Mouse (Mus musculus) ES-Bruce4 (cell line): ENCODE data around the gene Ran.

Source experiments
- CTCF ChIP-seq: IDR thresholded peaks from one replicate; pipeline ENCODE4 v1.8.1; 2011; ENCODE audit warnings: low read depth, low read length
- EP300 ChIP-seq: IDR thresholded peaks from 2 replicates; pipeline ENCODE4 v1.6.1; 2011; ENCODE audit warnings: low read depth, low read length; ENCODE audit not compliant: insufficient read depth
- POLR2A ChIP-seq: IDR thresholded peaks from one replicate; pipeline ENCODE4 v1.8.1; 2011; ENCODE audit warnings: low read length; ENCODE audit not compliant: insufficient read depth

GRCm38 (mm10) chr5:129037739-129038138, 17.9 kb downstream of the Ran start:
- TF ChIP-seq CTCF (no peak), EP300 (no peak), POLR2A (no peak)
